Mouse (Mus musculus) CH12.LX (cell line): ENCODE measurements at regions not wholly inside any gene's neighbourhood (a gene's known extent, or its start where the extent isn't known, plus 50 kb on each side); places are given as distances from the start of the nearest gene placed in this dataset.

Source experiments
- CTCF ChIP-seq, 2 experiments: IDR thresholded peaks in 1 of 2; conservative IDR thresholded peaks in 1 of 2; 2 replicates each; pipeline ENCODE4 v1.5.1; 2011 to 2012; ENCODE audit warnings: low read depth in 2 of 2, low read length in 2 of 2, improper control_type of control experiment in 1 of 2, inconsistent platforms in 1 of 2, mild to moderate bottlenecking in 1 of 2, moderate library complexity in 1 of 2
- E2F4 ChIP-seq: IDR thresholded peaks from 2 replicates; pipeline ENCODE4 v1.6.1; 2011; ENCODE audit warnings: low read depth, low read length, improper control_type of control experiment; ENCODE audit not compliant: insufficient replicate concordance
- JUN ChIP-seq: IDR thresholded peaks from 2 replicates; pipeline ENCODE4 v1.6.1; 2011; ENCODE audit warnings: low read depth, mild to moderate bottlenecking, low read length, improper control_type of control experiment, moderate library complexity; ENCODE audit not compliant: insufficient read depth
- POLR2A ChIP-seq: IDR thresholded peaks from 2 replicates; pipeline ENCODE4 v1.6.1; 2011; ENCODE audit warnings: low read depth, mild to moderate bottlenecking, improper control_type of control experiment, low read length
- POLR2AphosphoS2 ChIP-seq: IDR thresholded peaks from 2 replicates; pipeline ENCODE4 v1.6.1; 2011; ENCODE audit warnings: low read depth, low read length, improper control_type of control experiment
- RCOR1 ChIP-seq: conservative IDR thresholded peaks from 2 replicates; pipeline ENCODE4 v1.6.1; 2012; ENCODE audit warnings: low read depth, mild to moderate bottlenecking, inconsistent platforms, low read length, improper control_type of control experiment
- SMC3 ChIP-seq: IDR thresholded peaks from 2 replicates; pipeline ENCODE4 v1.6.1; 2011; ENCODE audit warnings: low read depth, low read length, improper control_type of control experiment
- TBP ChIP-seq: conservative IDR thresholded peaks from 2 replicates; pipeline ENCODE4 v1.6.1; 2011; ENCODE audit warnings: low read depth, low read length, improper control_type of control experiment

- TF ChIP-seq JUN: no peak
- no peak for TF ChIP-seq POLR2AphosphoS2
- no peak for TF ChIP-seq POLR2A
- TF ChIP-seq TBP: no peak
- TF ChIP-seq RCOR1: no peak
- no peak for TF ChIP-seq E2F4
- no peak for TF ChIP-seq CTCF (conservative IDR thresholded peaks at IDR 0.05 in 1 of 2, IDR thresholded peaks at IDR 0.05 in 1 of 2; ENCODE audit: low read depth in 2 of 2, low read length in 2 of 2)
- TF ChIP-seq SMC3: no peak
Observed at GRCm38 (mm10) chr13:90512786-90513401, 392.3 kb downstream of the Atp6ap1l start.
